Mouse (Mus musculus) mesoderm, embryonic 11.5 days (tissue): ENCODE measurements at regions not wholly inside any gene's neighbourhood (a gene's known extent, or its start where the extent isn't known, plus 50 kb on each side); places are given as distances from the start of the nearest gene placed in this dataset.

ENCODE experiments used
- DNase-seq: peaks from one replicate; pipeline ENCODE4 v3.0.0-alpha.2; 2012; ENCODE audit warnings: low read depth, low spot score

- DNase-seq: peak; percentile 7
Observed at GRCm38 (mm10) chr13:116243272-116243784, 66.2 kb downstream of the Isl1 start.

GRCm38 (mm10) chr13:116215101-116215500, 94.4 kb downstream of the Isl1 start:
- no peak for DNase-seq

GRCm38 (mm10) chr13:116213843-116214829, 95.4 kb downstream of the Isl1 start:
- no peak for DNase-seq

DNA sequence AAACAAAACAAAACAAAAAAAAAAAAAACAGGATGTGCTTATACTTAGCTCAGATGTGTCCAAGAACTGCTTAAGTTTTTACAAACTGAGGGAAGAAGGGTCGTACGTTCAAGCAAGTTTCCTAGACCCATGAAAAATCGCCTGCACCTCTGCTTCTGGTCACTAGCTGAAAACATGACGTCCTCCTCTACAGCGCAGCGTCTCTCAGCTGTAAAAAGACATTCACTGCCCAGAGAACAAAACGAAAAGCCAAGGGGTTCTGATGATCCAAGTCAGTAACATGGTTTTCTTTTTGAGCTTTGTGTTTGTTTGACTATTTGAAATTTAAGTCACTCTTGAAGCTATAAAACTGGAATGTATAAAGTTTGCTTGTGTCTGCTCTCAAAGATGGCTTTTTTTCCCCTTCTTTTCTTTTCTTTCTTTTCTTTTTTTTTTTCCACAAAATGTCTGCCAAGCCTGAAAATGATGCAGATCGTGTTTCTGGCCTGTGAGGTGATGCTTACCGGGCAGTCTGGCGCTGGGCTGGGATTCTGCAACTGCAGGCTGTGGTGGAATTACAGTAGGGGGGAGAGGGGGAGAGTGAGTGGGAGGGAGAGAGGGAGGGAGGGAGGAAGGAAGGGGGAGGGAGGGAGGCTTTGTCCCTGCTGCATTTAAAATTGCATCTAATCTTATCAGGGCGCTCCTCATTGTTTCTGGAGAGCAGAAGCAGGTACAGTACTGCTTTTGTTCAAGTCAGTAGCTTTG, 108.1 kb downstream of the Isl1 start:
- DNase-seq: peak; percentile 77

- DNase-seq: no peak
Observed at GRCm38 (mm10) chr13:116187059-116187458, 122.4 kb downstream of the Isl1 start.

- DNase-seq: no peak
Observed at GRCm38 (mm10) chr13:116177781-116178180, 131.7 kb downstream of the Isl1 start.

DNA sequence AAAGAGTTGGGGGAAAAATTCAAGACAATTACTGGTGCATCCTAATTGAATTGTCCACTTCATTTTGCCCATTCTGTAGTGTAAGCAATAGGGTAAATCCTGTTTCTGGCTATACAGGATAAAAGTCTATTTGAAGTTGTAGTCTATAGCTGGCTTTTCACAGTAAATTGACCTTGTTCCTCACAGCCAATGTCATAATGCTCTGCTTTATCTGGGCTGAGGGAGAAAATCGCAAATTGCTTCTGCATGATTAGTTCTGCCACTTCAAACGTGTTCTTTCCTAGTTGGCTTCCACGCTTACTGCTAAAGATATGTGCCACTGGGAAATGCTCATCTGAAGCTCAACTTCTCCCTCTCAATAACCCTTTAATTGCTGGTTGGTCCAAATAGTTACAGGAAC, 134.5 kb downstream of the Isl1 start:
- no peak for DNase-seq

DNA sequence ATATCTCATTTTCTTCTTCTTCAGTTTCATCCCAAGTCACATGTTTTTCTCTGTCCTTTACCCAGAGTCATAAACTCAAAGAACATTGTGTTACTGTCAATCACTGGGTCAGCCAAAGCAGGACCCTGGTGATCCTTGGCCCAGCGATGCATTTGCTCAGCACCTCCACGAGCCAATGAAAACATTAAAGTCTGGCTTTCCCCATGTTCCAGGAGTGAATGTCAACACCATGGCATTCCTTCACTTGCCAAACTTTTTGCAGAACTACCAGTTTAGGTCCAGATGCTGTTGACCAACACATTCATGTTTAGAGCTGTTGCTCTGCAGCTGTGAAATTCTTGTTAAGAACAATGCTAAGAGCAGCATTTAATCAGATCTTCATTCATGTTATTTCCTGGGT, 135.6 kb downstream of the Isl1 start:
- DNase-seq: no peak

- peak; percentile 26 for DNase-seq
Observed at GRCm38 (mm10) chr13:116143022-116143421, 166.5 kb downstream of the Isl1 start.

DNA sequence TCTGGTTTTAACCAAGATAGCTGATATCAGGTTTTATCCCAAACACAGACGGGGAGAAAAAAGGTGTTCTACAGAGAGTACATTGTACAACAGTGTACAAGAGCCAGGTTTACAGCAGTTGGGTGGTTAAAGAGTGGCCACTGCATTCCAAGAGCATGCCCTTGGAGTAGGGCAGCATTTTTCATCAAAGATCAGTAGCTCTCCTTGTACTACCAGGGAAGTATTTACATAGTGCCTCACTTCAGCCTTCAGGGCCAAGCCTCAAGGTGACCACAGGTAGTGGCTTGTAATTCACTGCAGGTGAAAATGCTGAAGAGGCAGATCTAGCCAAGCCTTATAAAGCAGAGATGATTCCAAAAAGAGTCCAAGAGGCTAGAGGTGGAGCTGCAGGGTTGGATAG, 190.8 kb downstream of the Isl1 start:
- no peak for DNase-seq

- DNase-seq: no peak
Observed at GRCm38 (mm10) chr13:116111032-116111808, 198.3 kb downstream of the Isl1 start.

DNA sequence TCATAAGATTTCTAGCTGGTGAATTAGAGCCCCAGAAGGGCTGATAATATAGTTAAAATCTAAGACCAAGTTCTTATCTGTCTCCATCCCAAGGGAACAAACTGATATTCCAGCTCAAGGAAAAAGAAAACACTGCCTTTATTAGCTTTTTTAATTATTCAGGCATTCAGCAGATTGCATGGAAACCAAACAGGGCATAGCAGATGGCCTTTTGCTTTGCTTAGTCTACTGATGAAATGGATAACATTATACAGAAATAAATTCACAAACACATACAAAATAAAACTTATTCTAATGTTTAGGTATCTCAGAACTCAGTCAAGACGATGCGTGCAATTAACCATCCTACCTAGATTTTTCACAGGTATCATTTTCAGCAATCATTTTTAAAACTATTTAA, 198.9 kb downstream of the Isl1 start:
- DNase-seq: no peak

DNA sequence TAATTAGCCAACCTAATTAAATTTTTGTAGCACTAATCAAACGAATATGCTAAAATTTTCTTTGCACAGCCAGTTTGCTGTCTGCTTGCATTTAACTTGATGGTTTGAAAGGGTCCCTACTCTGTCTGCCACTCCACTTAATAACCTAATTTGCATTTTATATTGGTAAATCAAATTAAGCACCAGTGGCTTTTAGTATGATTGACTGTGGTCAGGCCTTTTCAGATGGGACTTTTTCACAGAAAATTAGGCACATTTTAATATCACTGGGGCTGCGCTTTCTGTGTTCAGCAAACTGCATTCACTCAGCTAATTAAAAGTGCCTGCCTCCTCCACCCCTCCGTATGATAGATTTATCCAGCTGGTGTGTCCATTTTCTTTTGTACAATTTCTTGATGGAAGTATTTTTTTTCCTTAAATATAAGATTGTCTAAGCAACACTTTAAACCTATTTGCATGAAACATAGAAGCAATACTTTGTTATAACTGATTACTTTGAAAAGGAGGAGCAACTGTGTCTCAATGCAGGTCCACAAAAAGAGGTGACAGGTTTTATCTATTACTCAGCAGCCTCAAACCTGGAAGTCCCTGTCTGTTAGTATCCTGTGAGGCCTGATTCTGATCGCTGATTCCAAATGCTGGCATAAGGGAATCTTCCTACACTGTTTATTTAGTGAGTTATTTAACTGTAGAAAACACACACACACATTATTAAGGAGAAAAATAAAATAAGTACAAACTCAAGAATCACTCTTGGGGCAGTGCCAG, 221.8 kb downstream of the Isl1 start:
- no peak for DNase-seq

GRCm38 (mm10) chr13:116087140-116087539, 222.3 kb downstream of the Isl1 start:
- DNase-seq: no peak

- DNase-seq: no peak
Observed at GRCm38 (mm10) chr13:116056976-116057647, 252.4 kb downstream of the Isl1 start.

GRCm38 (mm10) chr13:116056112-116056652, 253.3 kb downstream of the Isl1 start:
- DNase-seq: no peak

- peak; percentile 6 for DNase-seq
Observed at GRCm38 (mm10) chr13:116036166-116036565, 273.3 kb downstream of the Isl1 start.

GRCm38 (mm10) chr13:116030152-116030720, 279.3 kb downstream of the Isl1 start:
- no peak for DNase-seq

DNA sequence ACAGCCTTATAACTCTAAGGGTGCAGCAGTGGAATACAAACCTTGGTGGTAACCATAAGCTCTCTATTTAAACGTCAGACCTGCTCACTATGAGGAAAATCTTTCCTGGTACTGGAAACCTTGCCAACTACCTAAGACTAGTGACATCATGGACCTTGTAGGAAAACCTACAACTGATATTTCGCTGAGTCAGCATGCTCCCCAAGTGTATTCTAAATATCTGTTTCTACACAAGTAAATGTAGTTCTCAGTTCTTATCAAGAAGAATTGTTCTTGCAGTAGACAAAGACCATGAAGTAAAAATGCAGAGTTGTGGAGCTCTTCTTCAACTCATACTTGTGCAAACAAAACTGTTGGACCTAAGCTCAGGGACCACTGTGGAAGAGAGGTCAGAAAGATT, 280.9 kb downstream of the Isl1 start:
- DNase-seq: no peak

- DNase-seq: no peak
Observed at GRCm38 (mm10) chr13:116027147-116027546, 282.3 kb downstream of the Isl1 start.
